Mouse (Mus musculus): Measurements from ENCODE around the gene Gm37596. TPM values are rescaled to one million over a fixed set of nuclear protein-coding genes. Genes with fewer than 3 reads are reported as not detected.

The Gm37596 gene
- polyA plus RNA-seq (2017; shearing (Covaris generic)), result not detected

DNA sequence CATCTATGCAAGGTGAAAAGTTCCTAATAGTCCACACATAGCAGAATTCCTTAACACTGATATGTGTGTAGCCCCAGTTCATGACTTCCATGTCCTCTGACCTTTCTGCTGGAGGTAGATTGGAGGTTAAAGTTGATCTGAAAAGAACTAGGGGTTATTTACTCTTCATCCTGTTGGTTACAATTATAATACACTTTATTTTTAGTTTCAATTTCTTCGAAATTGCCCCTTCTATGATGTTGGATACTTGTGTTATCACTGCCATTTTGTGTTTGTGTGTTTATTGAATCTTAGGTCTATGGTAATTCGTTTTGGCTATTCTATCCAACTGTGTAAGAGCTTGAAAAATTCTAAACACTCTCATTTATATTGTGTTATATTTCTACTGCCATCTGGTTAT, at the start of gene Gm37596:
Gene Gm37596 (minus strand): TSS at position 101 of the 400 bp plus-strand sequence.

DNA sequence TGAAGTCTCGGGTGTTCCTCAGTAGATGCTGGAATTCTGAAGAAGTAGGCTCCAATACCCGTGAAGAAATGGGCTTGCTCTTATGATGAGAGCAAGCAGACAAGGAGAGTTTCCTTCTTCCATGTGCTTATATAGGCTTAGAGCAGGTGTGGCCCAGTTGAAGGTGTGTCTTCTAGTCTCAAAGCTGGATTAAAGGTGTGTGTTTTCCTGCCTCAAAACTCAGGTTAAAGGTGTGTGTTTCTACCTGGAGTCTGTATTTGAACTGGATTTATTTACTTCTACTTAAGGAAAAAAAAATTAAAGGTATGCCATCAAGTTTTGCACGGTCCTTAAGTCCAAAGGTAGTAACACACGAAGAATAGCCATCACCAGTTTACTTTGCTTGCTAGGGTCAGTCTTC, 16.7 kb downstream of the Gm37596 start, which contains the start of gene Tdpoz1:
Gene Tdpoz1 (minus strand): TSS at position 101 of the 400 bp plus-strand sequence.

DNA sequence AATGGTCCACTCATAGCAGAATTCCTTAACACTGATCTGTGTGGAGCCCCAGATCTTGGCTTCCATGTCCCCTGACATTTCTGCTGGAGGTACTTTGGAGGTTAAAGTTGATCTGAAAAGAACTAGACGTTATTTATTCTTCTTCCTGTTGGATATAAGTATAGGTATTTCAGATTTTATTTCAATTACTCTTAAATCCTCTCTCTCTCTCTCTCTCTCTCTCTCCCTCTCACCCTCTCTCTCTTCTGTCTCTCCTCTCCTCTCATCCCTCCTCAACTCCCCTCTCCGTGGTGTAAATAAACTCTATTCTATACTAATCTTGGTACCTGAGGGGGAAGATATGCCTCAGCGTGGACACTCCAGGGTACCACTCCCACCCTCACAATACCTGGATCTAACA, 40.3 kb downstream of the Gm37596 start, which contains the start of gene Tdpoz2:
Gene Tdpoz2 (minus strand): TSS at position 101 of the 400 bp plus-strand sequence.

Other genes with a start within 250 kb of the Gm37596 start
- not detected for gene Tchhl1, start 224.3 kb downstream of the Gm37596 start, polyA plus RNA-seq (2017; shearing (Covaris generic))
- 133 TPM for gene S100a11, start 172.6 kb downstream of the Gm37596 start, polyA plus RNA-seq (2017; shearing (Covaris generic))
- gene S100a10, start 138.0 kb downstream of the Gm37596 start, polyA plus RNA-seq (2017; shearing (Covaris generic)), result 213 TPM
- not detected for gene Tdpoz2, start 40.4 kb downstream of the Gm37596 start, polyA plus RNA-seq (2017; shearing (Covaris generic))
- not detected for gene Tdpoz1, start 16.8 kb downstream of the Gm37596 start, polyA plus RNA-seq (2017; shearing (Covaris generic))
- not detected for gene Gm5773, start 79.9 kb upstream of the Gm37596 start, polyA plus RNA-seq (2017; shearing (Covaris generic))
- not detected for gene Tdpoz4, start 103.3 kb upstream of the Gm37596 start, polyA plus RNA-seq (2017; shearing (Covaris generic))
- not detected for gene Tdpoz3, start 132.9 kb upstream of the Gm37596 start, polyA plus RNA-seq (2017; shearing (Covaris generic))